Mouse (Mus musculus) stomach, postnatal 0 days (tissue): ENCODE data around the gene Mmgt2. TPM values are rescaled to one million over a fixed set of nuclear protein-coding genes. Genes with fewer than 3 reads are reported as not detected.

Experiments used
- ATAC-seq: fragments of 200-750 bp; cut with Nextera tagmentation; 2 replicates; pipeline ENCODE4 v1.8.0; 2017; ENCODE audit not compliant: low FRiP score, low TSS enrichment
- DNase-seq: peaks from one replicate; pipeline ENCODE4 v3.0.0-alpha.2; 2016; ENCODE audit warnings: low spot score
- H3K27ac ChIP-seq: fragments of 300-500 bp; sonication (generic); replicated peaks from 2 replicates; pipeline ENCODE4 v1.5.1; 2014; ENCODE audit warnings: mild to moderate bottlenecking, control low read depth
- H3K27me3 ChIP-seq: fragments of 300-500 bp; sonication (generic); 2 replicates; pipeline ENCODE4 v1.6.1; 2014; ENCODE audit warnings: low read length; ENCODE audit not compliant: control insufficient read depth, insufficient read depth
- H3K36me3 ChIP-seq: fragments of 300-500 bp; sonication (generic); 2 replicates; pipeline ENCODE4 v1.6.1; 2014; ENCODE audit warnings: low read length, mixed read lengths; ENCODE audit not compliant: control insufficient read depth, insufficient read depth
- H3K4me1 ChIP-seq: fragments of 300-500 bp; sonication (generic); replicated peaks from 2 replicates; pipeline ENCODE4 v1.6.1; 2014; ENCODE audit warnings: antibody characterized with exemption; ENCODE audit not compliant: control insufficient read depth, insufficient read depth
- H3K4me2 ChIP-seq: fragments of 300-500 bp; sonication (generic); replicated peaks from 2 replicates; pipeline ENCODE4 v1.6.1; 2014; ENCODE audit warnings: low read depth, mild to moderate bottlenecking, control low read depth, moderate library complexity
- H3K4me3 ChIP-seq: fragments of 300-500 bp; sonication (generic); 2 replicates; pipeline ENCODE4 v1.5.1; 2014; ENCODE audit warnings: low read depth, low read length, control low read depth
- H3K9ac ChIP-seq: fragments of 300-500 bp; sonication (generic); 2 replicates; pipeline ENCODE4 v1.6.1; 2014; ENCODE audit warnings: mild to moderate bottlenecking, low read length, control low read depth, mixed read lengths
- H3K9me3 ChIP-seq: fragments of 300-500 bp; sonication (generic); 2 replicates; pipeline ENCODE4 v1.6.1; 2016; ENCODE audit warnings: low read length; ENCODE audit not compliant: control insufficient read depth
- CTCF ChIP-seq: IDR thresholded peaks from 2 replicates; pipeline ENCODE4 v1.5.1; 2016; ENCODE audit warnings: antibody characterized with exemption, low read depth, mild to moderate bottlenecking, moderate library complexity
- EP300 ChIP-seq: optimal IDR thresholded peaks from 2 replicates; pipeline ENCODE3; 2016; ENCODE audit warnings: antibody characterized with exemption
- WGBS: fragments of 180-500 bp; shearing (Covaris S2); extraction: QIAGEN DNeasy Blood & Tissue Kit; methylation state at CpG from one replicate; pipeline ENCODE4 v1.1.7; 2014; 5-methylcytosine and 5-hydroxymethylcytosine counted together
- polyA plus RNA-seq: library from polyadenylated mRNA; unstranded; fragments of >200 nt; fragmentation: Nextera tagmentation; extraction: Ambion mirVana; gene quantifications from 2 replicates; pipeline ENCODE4 v1.2.1, GENCODE M21; 2015

Gene Mmgt2
- polyA plus RNA-seq, 1 experiment from 2014 or later = 35.9 TPM

DNA sequence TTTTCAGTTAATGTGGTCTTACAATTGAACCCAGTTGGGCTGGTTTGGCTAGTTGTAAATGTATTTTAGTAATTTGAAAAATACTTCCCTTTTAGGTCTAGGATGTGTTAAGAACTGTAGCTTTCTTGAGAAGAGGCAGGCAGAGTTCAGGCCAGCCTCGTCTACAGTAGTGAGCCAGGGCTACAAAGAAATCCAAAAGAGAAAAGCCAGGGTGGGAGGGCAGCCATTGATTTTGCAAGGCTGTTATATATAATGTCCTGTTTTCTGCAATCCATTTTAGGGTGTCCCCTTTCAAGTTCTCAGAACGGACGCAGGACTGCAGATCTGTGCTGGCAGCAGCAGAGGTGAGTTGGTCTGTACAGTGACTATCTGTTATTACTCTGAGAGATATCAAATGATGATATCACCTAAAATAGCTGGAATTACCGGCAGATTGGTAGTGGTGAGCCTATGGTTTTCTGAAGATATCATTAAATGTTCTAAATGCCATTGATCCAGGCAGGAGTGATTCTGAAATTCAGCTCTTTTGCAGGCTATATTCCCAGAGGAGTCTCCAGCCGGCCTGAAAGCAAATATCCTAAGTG lies 44.2 kb upstream of the Mmgt2 start:
- H3K27ac ChIP-seq = no peak overlapping the region
- WGBS = 14% methylated on average over 5 of the region's 5 CpGs
- peaks cover 19% of the 10 kb centered on the region; the same call in 1 of the 2 replicates for H3K36me3 ChIP-seq
- no peaks in the 10 kb centered on the region for H3K27me3 ChIP-seq
- TF ChIP-seq CTCF = no peak
- TF ChIP-seq EP300 = no peak
- DNase-seq (no peak), ATAC-seq (no peak)
- H3K4me2 ChIP-seq = peak overlapping the region; percentile 70
- peak overlapping the region; percentile 85; the same call in 1 of the 2 replicates for H3K4me3 ChIP-seq
- no peaks in the 10 kb centered on the region; the same call in 1 of the 2 replicates for H3K4me1 ChIP-seq
- no peaks in the 10 kb centered on the region for H3K9me3 ChIP-seq
- peak overlapping the region; percentile 47; the same call in 1 of the 2 replicates for H3K9ac ChIP-seq

DNA sequence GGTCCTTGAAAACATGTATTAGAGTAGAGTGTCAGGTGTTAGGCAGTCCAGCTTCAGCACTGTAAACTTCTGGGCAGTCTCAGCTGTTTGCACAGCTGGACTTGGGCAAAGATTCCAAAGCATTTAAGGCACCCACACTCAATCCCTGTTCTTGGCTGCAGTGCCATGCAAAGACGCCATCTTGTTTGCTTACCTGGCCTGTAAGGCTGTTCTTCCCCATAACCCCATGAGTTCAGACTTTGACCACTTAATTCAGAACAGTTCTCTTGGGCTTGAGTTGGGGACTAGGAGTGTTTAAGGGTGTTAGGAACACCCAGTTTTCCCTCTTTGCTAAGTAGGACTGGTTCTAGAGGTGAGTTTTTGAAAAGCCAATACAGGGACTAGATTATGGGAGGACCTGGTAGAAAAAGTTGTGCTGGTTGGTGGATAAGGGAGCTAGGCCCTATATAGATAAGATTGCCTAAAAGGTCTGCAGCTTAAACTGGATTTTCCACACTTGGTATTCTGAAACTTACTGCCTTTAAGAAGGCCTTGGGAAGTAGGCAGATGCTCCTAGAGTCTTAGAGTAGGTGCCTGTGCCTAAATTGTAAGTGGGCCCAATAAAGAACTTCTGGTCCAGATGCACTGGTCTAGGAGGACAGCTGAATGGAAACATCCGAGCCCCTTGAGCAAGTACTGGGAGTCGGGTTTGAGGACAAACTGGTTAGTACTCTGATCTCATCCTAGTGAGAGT lies 43.4 kb upstream of the Mmgt2 start:
- ATAC-seq (no peak), DNase-seq (peak; percentile 39)
- Histone ChIP-seq H3K9me3 (no peaks in the 10 kb centered on the region), H3K4me2 (0 out of 2 replicates have a peak overlapping the region, but pooled peaks have one; percentile 70), H3K9ac (peak overlapping the region; percentile 27; the same call in 1 of the 2 replicates), H3K4me3 (peak overlapping the region; percentile 85; the same call in 1 of the 2 replicates), H3K27ac (peak overlapping the region; percentile 35), H3K27me3 (no peaks in the 10 kb centered on the region), H3K4me1 (no peaks in the 10 kb centered on the region; the same call in 1 of the 2 replicates), H3K36me3 (peaks cover 19% of the 10 kb centered on the region; the same call in 1 of the 2 replicates)
- no peak for TF ChIP-seq CTCF
- TF ChIP-seq EP300 = no peak
- 24% methylated on average over 3 of the region's 3 CpGs for WGBS

DNA sequence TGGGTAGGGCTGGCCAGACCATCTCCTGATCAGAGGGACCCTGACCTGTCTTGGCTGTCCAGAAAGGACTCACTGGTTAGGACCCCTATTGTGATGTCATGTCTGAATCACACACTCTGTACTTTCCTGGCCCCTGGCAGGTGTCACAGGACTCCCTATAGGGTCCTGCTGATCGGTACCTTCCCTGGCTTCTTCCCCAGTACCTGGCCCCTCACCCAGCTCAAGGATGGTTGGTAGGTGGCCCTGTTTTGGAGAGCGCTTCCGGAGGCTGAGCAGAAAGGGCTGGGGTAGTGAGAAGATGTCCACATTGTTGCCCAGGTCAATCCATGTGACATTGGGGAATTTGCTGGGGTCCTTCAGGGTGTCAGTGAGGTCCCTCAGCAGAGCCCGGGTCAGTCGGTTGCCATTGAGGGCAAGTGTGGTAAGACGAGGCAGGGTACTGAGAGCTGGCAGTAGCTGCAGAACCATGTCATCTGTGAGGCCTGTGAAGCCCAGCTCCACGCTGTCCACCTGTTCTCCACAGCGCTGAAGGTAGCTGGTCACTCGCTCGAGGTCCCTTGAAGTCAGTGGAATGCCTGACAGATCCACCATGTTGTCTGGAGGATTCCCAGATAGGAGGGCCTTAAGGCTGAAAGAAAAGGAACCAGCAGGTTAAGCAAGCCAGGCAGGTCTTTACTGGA lies 42.7 kb upstream of the Mmgt2 start:
- Histone ChIP-seq H3K27me3 (no peaks in the 10 kb centered on the region), H3K4me1 (no peaks in the 10 kb centered on the region; the same call in 1 of the 2 replicates), H3K4me3 (no peak overlapping the region), H3K36me3 (peaks cover 19% of the 10 kb centered on the region; the same call in 1 of the 2 replicates), H3K4me2 (0 out of 2 replicates have a peak overlapping the region, but pooled peaks have one; percentile 5), H3K27ac (peak overlapping the region; percentile 35; the same call in 1 of the 2 replicates), H3K9me3 (no peaks in the 10 kb centered on the region), H3K9ac (no peak overlapping the region)
- no peak for TF ChIP-seq EP300
- no peak for TF ChIP-seq CTCF
- no peak for ATAC-seq
- WGBS = 44% methylated on average over 10 of the region's 10 CpGs
- no peak for DNase-seq

DNA sequence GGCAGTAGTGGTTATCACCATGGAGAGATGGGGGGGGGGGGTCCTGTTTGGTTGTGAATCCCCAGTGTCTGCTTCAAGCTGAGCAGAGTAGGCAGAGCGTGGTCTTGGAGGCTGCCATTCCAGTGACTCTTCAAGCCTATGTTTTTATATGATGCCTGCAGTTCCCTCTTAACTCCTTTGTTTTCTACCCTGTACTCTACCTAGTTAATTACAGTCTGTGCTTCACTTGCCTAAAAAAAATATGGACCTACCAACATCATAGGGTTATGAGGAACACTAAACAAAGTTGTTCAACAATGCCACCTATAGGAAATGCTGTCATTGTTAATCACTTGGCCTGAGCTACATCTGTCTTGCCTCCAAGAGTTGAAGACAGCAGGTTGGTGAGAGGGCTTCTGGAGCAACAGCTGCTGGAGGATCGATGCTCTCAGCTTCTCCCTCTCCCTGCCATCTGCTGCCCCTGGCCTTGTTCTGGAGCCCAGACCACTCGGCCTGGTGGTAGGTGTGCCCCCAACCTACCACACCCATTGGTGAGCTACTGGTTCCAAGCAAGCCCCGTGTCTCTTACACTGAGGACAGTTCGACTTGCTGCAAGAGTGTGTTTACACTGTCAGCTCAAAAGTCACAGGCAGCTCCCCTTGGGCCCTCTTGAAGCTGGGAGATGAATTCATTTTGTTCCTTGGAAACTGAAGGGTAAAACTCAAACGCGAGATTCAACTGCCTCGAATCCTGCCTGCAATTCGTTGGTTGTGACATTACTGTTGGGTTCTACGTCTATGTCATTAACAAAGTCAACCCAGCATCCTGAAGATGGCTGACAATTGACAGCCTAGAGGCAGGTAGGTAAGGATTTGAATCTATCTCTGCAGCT lies 41.9 kb upstream of the Mmgt2 start:
- Histone ChIP-seq H3K27me3 (no peaks in the 10 kb centered on the region), H3K4me1 (no peaks in the 10 kb centered on the region; the same call in 1 of the 2 replicates), H3K4me2 (no peak overlapping the region), H3K36me3 (peaks cover 19% of the 10 kb centered on the region; the same call in 1 of the 2 replicates), H3K9me3 (no peaks in the 10 kb centered on the region), H3K4me3 (no peak overlapping the region), H3K9ac (no peak overlapping the region), H3K27ac (peak overlapping the region; percentile 35; the same call in 1 of the 2 replicates)
- no peak for DNase-seq
- peak; percentile 20; the same call in 1 of the 2 replicates for TF ChIP-seq CTCF
- no peak for TF ChIP-seq EP300
- no peak for ATAC-seq
- WGBS = 40% methylated on average over 10 of the region's 10 CpGs
